Mouse (Mus musculus): Measurements from ENCODE around the gene Tet2. TPM values are rescaled to one million over a fixed set of nuclear protein-coding genes. Genes with fewer than 3 reads are reported as not detected.

The Tet2 gene
- polyA plus RNA-seq, 1 experiment: 2.9 TPM

DNA sequence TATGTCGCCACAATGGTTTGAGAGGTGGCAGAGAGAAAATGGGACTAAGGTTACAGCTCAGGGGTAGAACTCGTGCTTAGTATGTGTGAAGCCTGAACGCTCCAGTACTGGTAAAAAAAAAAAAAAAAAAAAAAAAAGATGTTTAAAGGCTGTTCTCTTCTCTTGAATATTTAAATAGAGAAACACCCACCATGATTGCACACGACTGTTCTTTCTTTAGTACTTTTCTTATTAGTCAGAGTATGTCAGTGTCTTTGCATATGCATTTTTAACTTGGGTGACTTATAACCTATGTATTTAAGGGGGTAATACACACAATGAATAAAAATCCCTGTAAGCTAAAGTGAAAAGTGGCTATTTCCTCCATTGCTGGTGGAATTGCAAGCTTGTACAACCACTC, 130.2 kb downstream of the Tet2 start:
- no peak for TF ChIP-seq TCF12 (IDR thresholded peaks at IDR 0.05; ENCODE audit: insufficient read depth, poor library complexity, severe bottlenecking)
- no peak for TF ChIP-seq TCF3 (IDR thresholded peaks at IDR 0.05; ENCODE audit: insufficient read length, low read depth)
- TF ChIP-seq SRF (IDR thresholded peaks at IDR 0.05; ENCODE audit: control insufficient read depth, insufficient read length, low read depth): no peak
- no peak for TF ChIP-seq MYOG (IDR thresholded peaks at IDR 0.05; ENCODE audit: control insufficient read depth in 1 of 3, insufficient read depth in 1 of 3, insufficient read length in 2 of 3, low read depth in 2 of 3)
- TF ChIP-seq USF1 (IDR thresholded peaks at IDR 0.05; ENCODE audit: low read depth): no peak
- no peak for TF ChIP-seq REST (IDR thresholded peaks at IDR 0.05; ENCODE audit: insufficient read depth, insufficient read length)
- TF ChIP-seq POLR2AphosphoS2 (IDR thresholded peaks at IDR 0.05; ENCODE audit: insufficient read length, low read depth): no peak
- no peak for TF ChIP-seq MYOD1 (IDR thresholded peaks at IDR 0.05; ENCODE audit: control insufficient read depth in 1 of 3, insufficient read length in 2 of 3, low read depth in 2 of 3)
- no peak for TF ChIP-seq E2F4 (IDR thresholded peaks at IDR 0.05; ENCODE audit: insufficient read depth)
- TF ChIP-seq POLR2A (IDR thresholded peaks at IDR 0.05; ENCODE audit: insufficient read length, low read depth): no peak
- no peak for TF ChIP-seq MAX (IDR thresholded peaks at IDR 0.05; ENCODE audit: low read depth)
- TF ChIP-seq CEBPB (IDR thresholded peaks at IDR 0.05; ENCODE audit: insufficient read depth, poor library complexity, severe bottlenecking): no peak
- Histone ChIP-seq H3ac (ENCODE audit: control insufficient read depth, insufficient read length) (no peak overlapping the region), H3K4me2 (ENCODE audit: low read depth) (no peak overlapping the region), H3K36me3 (ENCODE audit: control insufficient read depth, insufficient read depth) (no peaks in the 10 kb centered on the region), H3K27me3 (ENCODE audit: control insufficient read depth, insufficient read depth, insufficient read length) (no peaks in the 10 kb centered on the region), H3K4me3 (no peak overlapping the region), H3K79me2 (ENCODE audit: control insufficient read depth, insufficient read depth) (no peaks in the 10 kb centered on the region)

Other genes with a start within 250 kb of the Tet2 start
- gene Ppa2, start 235.0 kb downstream of the Tet2 start, polyA plus RNA-seq (2012; fragmentation: generic; extraction: Trizol): 44.3 TPM